ENCODE assay signal across 8 mouse cellular contexts in genomic region chr4:62634054-62634591, GRCm38 (mm10).
DNase-seq lines count a peak whose midpoint lies in the region; ATAC-seq and TF ChIP-seq lines count a peak whose summit lies in the region.

No protein-coding gene starts in this region.

- peak overlapping the region; percentile 49; the same call in 1 of the 2 replicates for H3K9ac ChIP-seq in heart, embryonic 11.5 days (ENCODE audit: low read depth, low read length)
- peak overlapping the region; percentile 43; the same call in 1 of the 2 replicates for H3K9ac ChIP-seq in liver, adult 2 months (ENCODE audit: low read depth, low read length)

- H3K4me1 ChIP-seq in heart, embryonic 11.5 days (ENCODE audit: control insufficient read depth, insufficient read depth, low read length) = peaks cover 39% of the 10 kb centered on the region
- peaks cover 1% of the 10 kb centered on the region; the same call in 1 of the 2 replicates for H3K4me1 ChIP-seq in liver, adult 2 months (ENCODE audit: control insufficient read depth, insufficient read depth, low read length)
- H3K4me1 ChIP-seq in spleen, adult 2 months (ENCODE audit: control insufficient read depth, insufficient read depth, insufficient read length) = peaks cover 36% of the 10 kb centered on the region; the same call in 1 of the 2 replicates

- H3K79me2 ChIP-seq in liver, adult 2 months (ENCODE audit: control insufficient read depth, insufficient read depth, low read length) = no peaks in the 10 kb centered on the region

- no peak overlapping the region for H3K4me2 ChIP-seq in heart, embryonic 11.5 days

- no peak for DNase-seq in gastrocnemius, adult 2 months
- DNase-seq in gastrocnemius, postnatal 10 days = no peak
- no peak for DNase-seq in liver, adult 2 months (ENCODE audit: extremely low read depth, low read depth, low spot score)
- peak; percentile 23 to 59 for DNase-seq in spleen, adult 2 months (ENCODE audit: low read depth in 1 of 2, low spot score in 2 of 2)
- DNase-seq in layer of hippocampus, postnatal 36 days = no peak
- no peak for DNase-seq in urinary bladder, postnatal 10 days (ENCODE audit: low spot score)
- no peak for DNase-seq in frontal cortex, postnatal 36 days (ENCODE audit: low spot score in 2 of 2)

- H3K27ac ChIP-seq in gastrocnemius, adult 2 months = peak overlapping the region; percentile 69
- peak overlapping the region; percentile 2 for H3K27ac ChIP-seq in heart, embryonic 11.5 days (ENCODE audit: low read depth, low read length)
- peak overlapping the region; percentile 70 for H3K27ac ChIP-seq in liver, adult 2 months (replicated peaks; ENCODE audit: insufficient read depth, low read depth, low read length)
- peak overlapping the region; percentile 87 for H3K27ac ChIP-seq in spleen, adult 2 months (ENCODE audit: insufficient read depth, low read length)

- no peak for TF ChIP-seq CTCF in gastrocnemius, adult 2 months (IDR thresholded peaks at IDR 0.05)
- TF ChIP-seq CTCF in liver, adult 2 months (IDR thresholded peaks at IDR 0.05; ENCODE audit: low read depth, low read length) = no peak
- no peak for TF ChIP-seq CTCF in spleen, adult 2 months (IDR thresholded peaks at IDR 0.05; ENCODE audit: extremely low read depth, insufficient read depth, insufficient read length, insufficient replicate concordance)

- H3K4me3 ChIP-seq in gastrocnemius, adult 2 months = peak overlapping the region; percentile 17
- no peak overlapping the region for H3K4me3 ChIP-seq in heart, embryonic 11.5 days (ENCODE audit: low read depth, low read length)
- no peak overlapping the region for H3K4me3 ChIP-seq in liver, adult 2 months (ENCODE audit: insufficient read depth, low read depth, low read length)
- peak overlapping the region; percentile 65 for H3K4me3 ChIP-seq in spleen, adult 2 months (ENCODE audit: extremely low read depth, insufficient read depth, insufficient read length)

- intact Hi-C loops in gastrocnemius, adult 2 months (cut with DNase I) = no loop called here

- peak; percentile 63 for ATAC-seq in heart, embryonic 11.5 days (replicated peaks; ENCODE audit: insufficient number of reproducible peaks, low FRiP score, low TSS enrichment)

- no peaks in the 10 kb centered on the region for H3K36me3 ChIP-seq in heart, embryonic 11.5 days (ENCODE audit: control insufficient read depth, insufficient read depth, low read length)
- H3K36me3 ChIP-seq in liver, adult 2 months (ENCODE audit: control insufficient read depth, insufficient read depth, low read length) = no peaks in the 10 kb centered on the region
- H3K36me3 ChIP-seq in spleen, adult 2 months (ENCODE audit: control insufficient read depth, insufficient read depth, low read length) = no peaks in the 10 kb centered on the region

- 20% methylated on average over 13 of the region's 13 CpGs for WGBS in heart, embryonic 11.5 days (ENCODE audit: insufficient replicate concordance)
- 76% methylated on average over 13 of the region's 13 CpGs for WGBS in liver, adult 2 months
- WGBS in spleen, adult 2 months = 8% methylated on average over 12 of the region's 13 CpGs

- TF ChIP-seq POLR2A in liver, adult 2 months (IDR thresholded peaks at IDR 0.05; ENCODE audit: extremely low read depth, insufficient read depth, low read length) = no peak
- no peak for TF ChIP-seq POLR2A in spleen, adult 2 months (IDR thresholded peaks at IDR 0.05; ENCODE audit: low read depth, low read length)

- H3K9me3 ChIP-seq in heart, embryonic 11.5 days (replicated peaks; ENCODE audit: control insufficient read depth, low read length) = no peaks in the 10 kb centered on the region

- peaks cover 18% of the 10 kb centered on the region; the same call in 1 of the 2 replicates for H3K27me3 ChIP-seq in heart, embryonic 11.5 days (ENCODE audit: control insufficient read depth, insufficient read depth, low read length)
- no peaks in the 10 kb centered on the region for H3K27me3 ChIP-seq in liver, adult 2 months (ENCODE audit: control insufficient read depth, insufficient read depth, low read length)
- no peaks in the 10 kb centered on the region for H3K27me3 ChIP-seq in spleen, adult 2 months (ENCODE audit: control insufficient read depth, insufficient read depth, low read length)

Comparison
In these comparisons a context has a peak if more than half of its experiments do, and no peak if none do; other contexts are left out.
1. DNase-seq: peak in spleen, adult 2 months (2 of 2); none in gastrocnemius, adult 2 months (single experiment), gastrocnemius, postnatal 10 days (single experiment), liver, adult 2 months (single experiment), layer of hippocampus, postnatal 36 days (0 of 2), urinary bladder, postnatal 10 days (single experiment) and frontal cortex, postnatal 36 days (0 of 2).
2. H3K27ac ChIP-seq: peak in every context shown above with its lines; median percentile 87 in spleen, adult 2 months; 70 in liver, adult 2 months; 69 in gastrocnemius, adult 2 months; 2 in heart, embryonic 11.5 days.
3. H3K4me3 ChIP-seq: peak in gastrocnemius, adult 2 months (single experiment) and spleen, adult 2 months (single experiment); none in heart, embryonic 11.5 days (single experiment) and liver, adult 2 months (single experiment).